Mouse (Mus musculus): ENCODE results near the gene Atoh8. TPM values are rescaled to one million over a fixed set of nuclear protein-coding genes. Genes with fewer than 3 reads are reported as not detected.

Gene Atoh8
- polyA plus RNA-seq, 2 experiments: 0.48 to 0.53 TPM

- Histone ChIP-seq H3K27me3 (ENCODE audit: control insufficient read depth, insufficient read depth, low read length) (no peaks in the 10 kb centered on the region), H3K4me2 (ENCODE audit: low read depth) (no peak overlapping the region), H3K4me3 (ENCODE audit: insufficient read depth in 1 of 2, low read depth in 2 of 2, low read length in 2 of 2) (no peak overlapping the region), H3K27ac (no peak overlapping the region), H3K36me3 (replicated peaks; ENCODE audit: control insufficient read depth, insufficient read depth, low read depth) (no peaks in the 10 kb centered on the region), H3K4me1 (replicated peaks; ENCODE audit: control insufficient read depth in 2 of 2, insufficient read depth in 2 of 2, low read length in 1 of 2) (no peaks in the 10 kb centered on the region), H3K9me3 (ENCODE audit: control insufficient read depth, low read length) (no peaks in the 10 kb centered on the region), H3K9ac (replicated peaks) (no peak overlapping the region)
- 56% methylated on average over 10 of the region's 10 CpGs for WGBS (ENCODE audit: insufficient replicate concordance)
- TF ChIP-seq CTCF (IDR thresholded peaks at IDR 0.05; ENCODE audit: low read depth) (no peak), EP300 (IDR thresholded peaks at IDR 0.05; ENCODE audit: low read depth) (no peak)
- DNase-seq (ENCODE audit: low read depth in 3 of 3, low spot score in 3 of 3) (no peak), ATAC-seq (ENCODE audit: insufficient read depth) (no peak)
These were observed 19.3 kb upstream of the Atoh8 start for GRCm38 (mm10) chr6:72254588-72255075.

- no peak overlapping the region for H3K27ac ChIP-seq
- H3K9me3 ChIP-seq (ENCODE audit: control insufficient read depth, low read length): no peaks in the 10 kb centered on the region
- WGBS (ENCODE audit: insufficient replicate concordance): 41% methylated on average over 4 of the region's 4 CpGs
- ATAC-seq (ENCODE audit: insufficient read depth): no peak
- no peak overlapping the region for H3K9ac ChIP-seq (replicated peaks)
- no peak for TF ChIP-seq EP300 (IDR thresholded peaks at IDR 0.05; ENCODE audit: low read depth)
- TF ChIP-seq CTCF (IDR thresholded peaks at IDR 0.05; ENCODE audit: low read depth): no peak
- H3K4me2 ChIP-seq (ENCODE audit: low read depth): no peak overlapping the region
- no peaks in the 10 kb centered on the region for H3K4me1 ChIP-seq (replicated peaks; ENCODE audit: control insufficient read depth in 2 of 2, insufficient read depth in 2 of 2, low read length in 1 of 2)
- DNase-seq (ENCODE audit: low read depth in 3 of 3, low spot score in 3 of 3): no peak
- no peaks in the 10 kb centered on the region for H3K27me3 ChIP-seq (ENCODE audit: control insufficient read depth, insufficient read depth, low read length)
- H3K4me3 ChIP-seq (ENCODE audit: insufficient read depth in 1 of 2, low read depth in 2 of 2, low read length in 2 of 2): no peak overlapping the region
- no peaks in the 10 kb centered on the region for H3K36me3 ChIP-seq (replicated peaks; ENCODE audit: control insufficient read depth, insufficient read depth, low read depth)
These were observed 18.7 kb upstream of the Atoh8 start for GRCm38 (mm10) chr6:72253911-72254587.

GRCm38 (mm10) chr6:72253168-72253567, 17.8 kb upstream of the Atoh8 start:
- no peak overlapping the region for H3K4me3 ChIP-seq (ENCODE audit: insufficient read depth in 1 of 2, low read depth in 2 of 2, low read length in 2 of 2)
- H3K27me3 ChIP-seq (ENCODE audit: control insufficient read depth, insufficient read depth, low read length): no peaks in the 10 kb centered on the region
- 48% methylated on average over 4 of the region's 4 CpGs for WGBS (ENCODE audit: insufficient replicate concordance)
- H3K4me1 ChIP-seq (replicated peaks; ENCODE audit: control insufficient read depth in 2 of 2, insufficient read depth in 2 of 2, low read length in 1 of 2): no peaks in the 10 kb centered on the region
- no peak for ATAC-seq (ENCODE audit: insufficient read depth)
- no peaks in the 10 kb centered on the region for H3K9me3 ChIP-seq (ENCODE audit: control insufficient read depth, low read length)
- H3K9ac ChIP-seq (replicated peaks): no peak overlapping the region
- TF ChIP-seq CTCF (IDR thresholded peaks at IDR 0.05; ENCODE audit: low read depth) (no peak), EP300 (IDR thresholded peaks at IDR 0.05; ENCODE audit: low read depth) (no peak)
- no peak for DNase-seq (ENCODE audit: low read depth in 3 of 3, low spot score in 3 of 3)
- H3K4me2 ChIP-seq (ENCODE audit: low read depth): no peak overlapping the region
- no peak overlapping the region for H3K27ac ChIP-seq
- H3K36me3 ChIP-seq (replicated peaks; ENCODE audit: control insufficient read depth, insufficient read depth, low read depth): no peaks in the 10 kb centered on the region

GRCm38 (mm10) chr6:72252433-72252832, 17.1 kb upstream of the Atoh8 start:
- Histone ChIP-seq H3K4me3 (ENCODE audit: insufficient read depth in 1 of 2, low read depth in 2 of 2, low read length in 2 of 2) (no peak overlapping the region), H3K27me3 (ENCODE audit: control insufficient read depth, insufficient read depth, low read length) (no peaks in the 10 kb centered on the region), H3K4me1 (replicated peaks; ENCODE audit: control insufficient read depth in 2 of 2, insufficient read depth in 2 of 2, low read length in 1 of 2) (no peaks in the 10 kb centered on the region), H3K36me3 (replicated peaks; ENCODE audit: control insufficient read depth, insufficient read depth, low read depth) (no peaks in the 10 kb centered on the region), H3K9me3 (ENCODE audit: control insufficient read depth, low read length) (no peaks in the 10 kb centered on the region), H3K4me2 (ENCODE audit: low read depth) (no peak overlapping the region), H3K9ac (replicated peaks) (no peak overlapping the region), H3K27ac (no peak overlapping the region)
- WGBS (ENCODE audit: insufficient replicate concordance): 42% methylated on average over 1 of the region's 1 CpGs
- DNase-seq (ENCODE audit: low read depth in 3 of 3, low spot score in 3 of 3): no peak
- no peak for ATAC-seq (ENCODE audit: insufficient read depth)
- no peak for TF ChIP-seq EP300 (IDR thresholded peaks at IDR 0.05; ENCODE audit: low read depth)
- TF ChIP-seq CTCF (IDR thresholded peaks at IDR 0.05; ENCODE audit: low read depth): no peak

GRCm38 (mm10) chr6:72249981-72250380, 14.6 kb upstream of the Atoh8 start:
- Histone ChIP-seq H3K4me2 (ENCODE audit: low read depth) (no peak overlapping the region), H3K36me3 (replicated peaks; ENCODE audit: control insufficient read depth, insufficient read depth, low read depth) (no peaks in the 10 kb centered on the region), H3K27ac (no peak overlapping the region), H3K9ac (replicated peaks) (no peak overlapping the region), H3K9me3 (ENCODE audit: control insufficient read depth, low read length) (no peaks in the 10 kb centered on the region), H3K4me3 (ENCODE audit: insufficient read depth in 1 of 2, low read depth in 2 of 2, low read length in 2 of 2) (no peak overlapping the region), H3K4me1 (replicated peaks; ENCODE audit: control insufficient read depth in 2 of 2, insufficient read depth in 2 of 2, low read length in 1 of 2) (no peaks in the 10 kb centered on the region), H3K27me3 (ENCODE audit: control insufficient read depth, insufficient read depth, low read length) (no peaks in the 10 kb centered on the region)
- WGBS (ENCODE audit: insufficient replicate concordance): 70% methylated on average over 4 of the region's 4 CpGs
- DNase-seq (ENCODE audit: low read depth in 3 of 3, low spot score in 3 of 3): no peak
- no peak for ATAC-seq (ENCODE audit: insufficient read depth)
- TF ChIP-seq CTCF (IDR thresholded peaks at IDR 0.05; ENCODE audit: low read depth) (no peak), EP300 (IDR thresholded peaks at IDR 0.05; ENCODE audit: low read depth) (no peak)

Measured in liver, embryonic 14.5 days (tissue).